Mouse (Mus musculus) hindbrain, embryonic 15.5 days (tissue): ENCODE data around the gene Ahnak2. TPM values are rescaled to one million over a fixed set of nuclear protein-coding genes. Genes with fewer than 3 reads are reported as not detected.

Experiments
- ATAC-seq: fragments of 200-750 bp; cut with Nextera tagmentation; 2 replicates; pipeline ENCODE4 v1.8.0; 2017; ENCODE audit warnings: low read depth, moderate number of reproducible peaks, moderate TSS enrichment; ENCODE audit not compliant: low FRiP score
- H3K27ac ChIP-seq: fragments of 300-500 bp; sonication (generic); replicated peaks from 2 replicates; pipeline ENCODE4 v1.5.1; 2015; ENCODE audit warnings: mild to moderate bottlenecking, inconsistent platforms
- H3K27me3 ChIP-seq: fragments of 300-500 bp; sonication (generic); 2 replicates; pipeline ENCODE4 v1.6.1; 2015; ENCODE audit warnings: control low read depth, inconsistent platforms
- H3K36me3 ChIP-seq: fragments of 300-500 bp; sonication (generic); 2 replicates; pipeline ENCODE4 v1.6.1; 2015; ENCODE audit warnings: control low read depth, inconsistent platforms
- H3K4me1 ChIP-seq: fragments of 300-500 bp; sonication (generic); replicated peaks from 2 replicates; pipeline ENCODE4 v1.6.1; 2015; ENCODE audit warnings: control low read depth, inconsistent platforms
- H3K4me2 ChIP-seq: fragments of 300-500 bp; sonication (generic); 2 replicates; pipeline ENCODE4 v1.6.1; 2015; ENCODE audit warnings: moderate library complexity, mild to moderate bottlenecking, inconsistent platforms
- H3K4me3 ChIP-seq: fragments of 300-500 bp; sonication (generic); 2 replicates; pipeline ENCODE4 v1.5.1; 2015; ENCODE audit warnings: mild to moderate bottlenecking, inconsistent platforms
- H3K9ac ChIP-seq: fragments of 300-500 bp; sonication (generic); 2 replicates; pipeline ENCODE4 v1.6.1; 2015; ENCODE audit warnings: inconsistent platforms
- H3K9me3 ChIP-seq: fragments of 300-500 bp; sonication (generic); 2 replicates; pipeline ENCODE4 v1.6.1; 2016; ENCODE audit warnings: control low read depth, inconsistent platforms
- whole genome bisulfite sequencing: fragments of 180-500 bp; shearing (Covaris S2); methylation state at CpG from one replicate; pipeline ENCODE4 v1.1.7; 2015; 5-methylcytosine and 5-hydroxymethylcytosine counted together
- polyA plus RNA-seq: library from polyadenylated mRNA; unstranded; fragments of >200 nt; fragmentation: Nextera tagmentation; extraction: Ambion mirVana; gene quantifications from 2 replicates; pipeline ENCODE4 v1.2.1, GENCODE M21; 2015

Ahnak2 gene
- polyA plus RNA-seq, 1 experiment from 2014 or later: 1.8 TPM

- Histone ChIP-seq H3K27ac (no peak overlapping the region), H3K4me1 (no peaks in the 10 kb centered on the region)
- WGBS: 95% methylated on average over 7 of the region's 7 CpGs
Observed at GRCm38 (mm10) chr12:112764991-112765390, 37.5 kb downstream of the Ahnak2 start.

GRCm38 (mm10) chr12:112764141-112764540, 38.3 kb downstream of the Ahnak2 start:
- Histone ChIP-seq H3K27ac (no peak overlapping the region), H3K36me3 (no peaks in the 10 kb centered on the region)
- WGBS: 90% methylated on average over 5 of the region's 5 CpGs

More at GRCm38 (mm10) chr12:112764991-112765390, 37.5 kb downstream of the Ahnak2 start:
- Histone ChIP-seq H3K36me3 (no peaks in the 10 kb centered on the region), H3K9ac (no peak overlapping the region), H3K4me3 (no peak overlapping the region), H3K9me3 (no peaks in the 10 kb centered on the region), H3K4me2 (no peak overlapping the region), H3K27me3 (no peaks in the 10 kb centered on the region)
- ATAC-seq: no peak

GRCm38 (mm10) chr12:112763176-112763575, 39.3 kb downstream of the Ahnak2 start:
- Histone ChIP-seq H3K27ac (no peak overlapping the region), H3K27me3 (no peaks in the 10 kb centered on the region), H3K4me2 (no peak overlapping the region), H3K9ac (no peak overlapping the region), H3K4me1 (no peaks in the 10 kb centered on the region), H3K9me3 (no peaks in the 10 kb centered on the region), H3K36me3 (no peaks in the 10 kb centered on the region), H3K4me3 (no peak overlapping the region)
- ATAC-seq: no peak
- 84% methylated on average over 4 of the region's 4 CpGs for WGBS

More at GRCm38 (mm10) chr12:112764141-112764540, 38.3 kb downstream of the Ahnak2 start:
- Histone ChIP-seq H3K4me3 (no peak overlapping the region), H3K4me1 (no peaks in the 10 kb centered on the region), H3K9me3 (no peaks in the 10 kb centered on the region), H3K27me3 (no peaks in the 10 kb centered on the region), H3K9ac (no peak overlapping the region), H3K4me2 (no peak overlapping the region)
- ATAC-seq: no peak

GRCm38 (mm10) chr12:112762018-112762417, 40.4 kb downstream of the Ahnak2 start:
- Histone ChIP-seq H3K4me1 (no peaks in the 10 kb centered on the region), H3K27ac (no peak overlapping the region), H3K27me3 (no peaks in the 10 kb centered on the region), H3K9me3 (no peaks in the 10 kb centered on the region), H3K36me3 (no peaks in the 10 kb centered on the region), H3K9ac (no peak overlapping the region), H3K4me2 (no peak overlapping the region), H3K4me3 (no peak overlapping the region)
- 89% methylated on average over 3 of the region's 3 CpGs for WGBS
- no peak for ATAC-seq

- Histone ChIP-seq H3K4me3 (no peak overlapping the region), H3K27me3 (no peaks in the 10 kb centered on the region), H3K9ac (no peak overlapping the region), H3K4me2 (no peak overlapping the region), H3K4me1 (no peaks in the 10 kb centered on the region), H3K27ac (no peak overlapping the region), H3K9me3 (no peaks in the 10 kb centered on the region), H3K36me3 (no peaks in the 10 kb centered on the region)
- no peak for ATAC-seq
- WGBS: 95% methylated on average over 4 of the region's 4 CpGs
Observed at GRCm38 (mm10) chr12:112761411-112761810, 41.0 kb downstream of the Ahnak2 start.

- no peaks in the 10 kb centered on the region for H3K4me1 ChIP-seq
- no peaks in the 10 kb centered on the region for H3K36me3 ChIP-seq
- no peak within 1 kb of the TSS for H3K27ac ChIP-seq
- no peak for ATAC-seq
- no peak within 1 kb of the TSS for H3K9ac ChIP-seq
- no peak within 1 kb of the TSS for H3K4me2 ChIP-seq
- no peak within 1 kb of the TSS for H3K4me3 ChIP-seq
- no peaks in the 10 kb centered on the region for H3K9me3 ChIP-seq
- no peaks in the 10 kb centered on the region for H3K27me3 ChIP-seq
- 43% methylated on average over 4 of the region's 4 CpGs for WGBS
Observed at GRCm38 (mm10) chr12:112760154-112760926, 42.1 kb downstream of the Ahnak2 start, which contains the start of gene Pld4. Gene Pld4, plus strand, starts transcription at chr12:112760655.

GRCm38 (mm10) chr12:112759471-112759870, 43.0 kb downstream of the Ahnak2 start:
- WGBS: 91% methylated on average over 3 of the region's 3 CpGs
- no peaks in the 10 kb centered on the region for H3K4me1 ChIP-seq
- no peaks in the 10 kb centered on the region for H3K27me3 ChIP-seq
- ATAC-seq: no peak
- no peaks in the 10 kb centered on the region for H3K36me3 ChIP-seq
- no peak overlapping the region for H3K4me3 ChIP-seq
- no peak overlapping the region for H3K9ac ChIP-seq
- H3K27ac ChIP-seq: no peak overlapping the region
- no peaks in the 10 kb centered on the region for H3K9me3 ChIP-seq
- H3K4me2 ChIP-seq: no peak overlapping the region

GRCm38 (mm10) chr12:112757896-112758295, 44.6 kb downstream of the Ahnak2 start:
- Histone ChIP-seq H3K9me3 (no peaks in the 10 kb centered on the region), H3K4me2 (no peak overlapping the region), H3K36me3 (no peaks in the 10 kb centered on the region), H3K4me1 (no peaks in the 10 kb centered on the region), H3K27me3 (no peaks in the 10 kb centered on the region), H3K9ac (no peak overlapping the region), H3K4me3 (no peak overlapping the region), H3K27ac (no peak overlapping the region)
- WGBS: 91% methylated on average over 5 of the region's 5 CpGs
- ATAC-seq: no peak

- H3K36me3 ChIP-seq: no peaks in the 10 kb centered on the region
- no peaks in the 10 kb centered on the region for H3K9me3 ChIP-seq
- 78% methylated on average over 4 of the region's 4 CpGs for WGBS
- H3K4me3 ChIP-seq: no peak overlapping the region
- H3K27ac ChIP-seq: no peak overlapping the region
- no peak overlapping the region for H3K9ac ChIP-seq
- no peak overlapping the region for H3K4me2 ChIP-seq
- no peak for ATAC-seq
- no peaks in the 10 kb centered on the region for H3K27me3 ChIP-seq
- H3K4me1 ChIP-seq: no peaks in the 10 kb centered on the region
Observed at GRCm38 (mm10) chr12:112755900-112756299, 46.6 kb downstream of the Ahnak2 start.

- no peak for ATAC-seq
- H3K9me3 ChIP-seq: no peaks in the 10 kb centered on the region
- no peak overlapping the region for H3K9ac ChIP-seq
- no peak overlapping the region for H3K4me3 ChIP-seq
- H3K27me3 ChIP-seq: no peaks in the 10 kb centered on the region
- H3K36me3 ChIP-seq: no peaks in the 10 kb centered on the region
- WGBS: 72% methylated on average over 2 of the region's 2 CpGs
- H3K4me2 ChIP-seq: no peak overlapping the region
- H3K4me1 ChIP-seq: peaks cover 5% of the 10 kb centered on the region
- no peak overlapping the region for H3K27ac ChIP-seq
Observed at GRCm38 (mm10) chr12:112752399-112752798, 50.1 kb downstream of the Ahnak2 start.

GRCm38 (mm10) chr12:112750976-112751375, 51.5 kb downstream of the Ahnak2 start:
- H3K4me3 ChIP-seq: no peak overlapping the region
- peaks cover 14% of the 10 kb centered on the region for H3K4me1 ChIP-seq
- no peak overlapping the region for H3K27ac ChIP-seq
- H3K36me3 ChIP-seq: no peaks in the 10 kb centered on the region
- 88% methylated on average over 12 of the region's 12 CpGs for WGBS
- no peaks in the 10 kb centered on the region for H3K9me3 ChIP-seq
- ATAC-seq: no peak
- H3K9ac ChIP-seq: no peak overlapping the region
- H3K4me2 ChIP-seq: no peak overlapping the region
- no peaks in the 10 kb centered on the region for H3K27me3 ChIP-seq

- Histone ChIP-seq H3K9ac (peak overlapping the region; percentile 29; the same call in 1 of the 2 replicates), H3K4me1 (peaks cover 24% of the 10 kb centered on the region), H3K27me3 (no peaks in the 10 kb centered on the region), H3K4me2 (no peak overlapping the region), H3K9me3 (no peaks in the 10 kb centered on the region), H3K27ac (peak overlapping the region; percentile 88), H3K36me3 (peaks cover 21% of the 10 kb centered on the region), H3K4me3 (no peak overlapping the region)
- ATAC-seq: no peak; the same call in 1 of the 2 replicates
- WGBS: 56% methylated on average over 8 of the region's 8 CpGs
Observed at GRCm38 (mm10) chr12:112747606-112747970, 54.9 kb downstream of the Ahnak2 start.
